Mouse (Mus musculus) liver, embryonic 12.5 days (tissue): Measurements from ENCODE around the gene Gm14214. TPM values are rescaled to one million over a fixed set of nuclear protein-coding genes. Genes with fewer than 3 reads are reported as not detected.

ENCODE experiments used
- ATAC-seq: fragments of 200-750 bp; cut with Nextera tagmentation; 2 replicates; pipeline ENCODE4 v1.8.0; 2017; ENCODE audit warnings: moderate number of reproducible peaks, mild to moderate bottlenecking, moderate library complexity
- H3K27ac ChIP-seq: fragments of 300-500 bp; sonication (generic); 2 replicates; pipeline ENCODE4 v1.5.1; 2016; ENCODE audit warnings: mild to moderate bottlenecking
- H3K27me3 ChIP-seq: fragments of 300-500 bp; sonication (generic); replicated peaks from 2 replicates; pipeline ENCODE4 v1.6.1; 2016; ENCODE audit warnings: mild to moderate bottlenecking, moderate library complexity
- H3K36me3 ChIP-seq: fragments of 300-500 bp; sonication (generic); 2 replicates; pipeline ENCODE4 v1.6.1; 2016; ENCODE audit warnings: mild to moderate bottlenecking, moderate library complexity
- H3K4me1 ChIP-seq: fragments of 300-500 bp; sonication (generic); 2 replicates; pipeline ENCODE4 v1.6.1; 2016
- H3K4me2 ChIP-seq: fragments of 300-500 bp; sonication (generic); 2 replicates; pipeline ENCODE4 v1.6.1; 2016; ENCODE audit warnings: mild to moderate bottlenecking, moderate library complexity
- H3K4me3 ChIP-seq: fragments of 300-500 bp; sonication (generic); 2 replicates; pipeline ENCODE4 v1.5.1; 2016; ENCODE audit warnings: mild to moderate bottlenecking, moderate library complexity
- H3K9ac ChIP-seq: fragments of 300-500 bp; sonication (generic); 2 replicates; pipeline ENCODE4 v1.6.1; 2016; ENCODE audit warnings: mild to moderate bottlenecking, moderate library complexity
- H3K9me3 ChIP-seq: fragments of 300-500 bp; sonication (generic); replicated peaks from 2 replicates; pipeline ENCODE4 v1.6.1; 2016; ENCODE audit warnings: mild to moderate bottlenecking, moderate library complexity
- WGBS: fragments of 180-500 bp; shearing (Covaris S2); methylation state at CpG from one replicate; pipeline ENCODE4 v1.1.7; 2016; ENCODE audit not compliant: insufficient replicate concordance; 5-methylcytosine and 5-hydroxymethylcytosine counted together
- polyA plus RNA-seq: library from polyadenylated mRNA; unstranded; fragments of >200 nt; fragmentation: Nextera tagmentation; extraction: Ambion mirVana; gene quantifications from 2 replicates; pipeline ENCODE4 v1.2.1, GENCODE M21; 2016

The Gm14214 gene
- polyA plus RNA-seq, 1 experiment from 2014 or later, result not detected

GRCm38 (mm10) chr2:154748383-154748782 lies 21.4 kb downstream of the Gm14214 start:
- no peak overlapping the region for H3K9ac ChIP-seq
- WGBS, result 66% methylated on average over 2 of the region's 2 CpGs
- peaks cover 10% of the 10 kb centered on the region; the same call in 1 of the 2 replicates for H3K27me3 ChIP-seq
- H3K36me3 ChIP-seq, result no peaks in the 10 kb centered on the region
- peaks cover 6% of the 10 kb centered on the region; the same call in 1 of the 2 replicates for H3K4me1 ChIP-seq
- ATAC-seq, result no peak
- H3K9me3 ChIP-seq, result peaks cover 3% of the 10 kb centered on the region; the same call in 1 of the 2 replicates
- no peak overlapping the region for H3K27ac ChIP-seq
- H3K4me3 ChIP-seq, result no peak overlapping the region
- no peak overlapping the region for H3K4me2 ChIP-seq

GRCm38 (mm10) chr2:154743915-154744314 lies 25.9 kb downstream of the Gm14214 start:
- ATAC-seq, result no peak
- H3K27ac ChIP-seq, result no peak overlapping the region
- no peak overlapping the region for H3K9ac ChIP-seq
- H3K4me1 ChIP-seq, result no peaks in the 10 kb centered on the region
- H3K27me3 ChIP-seq, result peaks cover 9% of the 10 kb centered on the region
- H3K9me3 ChIP-seq, result peaks cover 3% of the 10 kb centered on the region; the same call in 1 of the 2 replicates
- H3K4me3 ChIP-seq, result no peak overlapping the region
- no peak overlapping the region for H3K4me2 ChIP-seq
- no peaks in the 10 kb centered on the region for H3K36me3 ChIP-seq
- 66% methylated on average over 4 of the region's 4 CpGs for WGBS

GRCm38 (mm10) chr2:154742911-154743819 lies 26.7 kb downstream of the Gm14214 start:
- Histone ChIP-seq H3K27ac (no peak overlapping the region), H3K9me3 (no peaks in the 10 kb centered on the region), H3K9ac (no peak overlapping the region), H3K4me2 (no peak overlapping the region), H3K4me3 (no peak overlapping the region), H3K27me3 (peaks cover 9% of the 10 kb centered on the region), H3K4me1 (no peaks in the 10 kb centered on the region), H3K36me3 (no peaks in the 10 kb centered on the region)
- WGBS, result 67% methylated on average over 10 of the region's 10 CpGs
- ATAC-seq, result no peak

- H3K4me1 ChIP-seq, result no peaks in the 10 kb centered on the region
- WGBS, result 73% methylated on average over 5 of the region's 5 CpGs
- H3K36me3 ChIP-seq, result no peaks in the 10 kb centered on the region
- peaks cover 12% of the 10 kb centered on the region for H3K27me3 ChIP-seq
- no peak overlapping the region for H3K9ac ChIP-seq
- H3K27ac ChIP-seq, result no peak overlapping the region
- H3K4me2 ChIP-seq, result no peak overlapping the region
- no peaks in the 10 kb centered on the region for H3K9me3 ChIP-seq
- H3K4me3 ChIP-seq, result no peak overlapping the region
- no peak for ATAC-seq
Observed at GRCm38 (mm10) chr2:154738621-154739020, 31.2 kb downstream of the Gm14214 start.

GRCm38 (mm10) chr2:154735986-154736385 lies 33.8 kb downstream of the Gm14214 start:
- no peak overlapping the region for H3K9ac ChIP-seq
- no peak overlapping the region for H3K4me3 ChIP-seq
- peaks cover 16% of the 10 kb centered on the region; the same call in 1 of the 2 replicates for H3K27me3 ChIP-seq
- WGBS, result 44% methylated on average over 7 of the region's 7 CpGs
- no peak overlapping the region for H3K27ac ChIP-seq
- no peak overlapping the region for H3K4me2 ChIP-seq
- no peak for ATAC-seq
- H3K4me1 ChIP-seq, result no peaks in the 10 kb centered on the region
- H3K9me3 ChIP-seq, result no peaks in the 10 kb centered on the region
- no peaks in the 10 kb centered on the region for H3K36me3 ChIP-seq

GRCm38 (mm10) chr2:154735416-154735815 lies 34.4 kb downstream of the Gm14214 start:
- 67% methylated on average over 7 of the region's 7 CpGs for WGBS
- Histone ChIP-seq H3K4me2 (no peak overlapping the region), H3K4me1 (no peaks in the 10 kb centered on the region), H3K9ac (no peak overlapping the region), H3K4me3 (no peak overlapping the region), H3K27ac (no peak overlapping the region), H3K27me3 (peaks cover 16% of the 10 kb centered on the region; the same call in 1 of the 2 replicates), H3K36me3 (no peaks in the 10 kb centered on the region), H3K9me3 (no peaks in the 10 kb centered on the region)
- no peak for ATAC-seq

GRCm38 (mm10) chr2:154734977-154735376 lies 34.9 kb downstream of the Gm14214 start:
- H3K36me3 ChIP-seq, result no peaks in the 10 kb centered on the region
- ATAC-seq, result no peak
- H3K4me3 ChIP-seq, result no peak overlapping the region
- WGBS, result 62% methylated on average over 9 of the region's 9 CpGs
- no peaks in the 10 kb centered on the region for H3K9me3 ChIP-seq
- no peak overlapping the region for H3K9ac ChIP-seq
- no peak overlapping the region for H3K4me2 ChIP-seq
- H3K4me1 ChIP-seq, result no peaks in the 10 kb centered on the region
- H3K27me3 ChIP-seq, result peaks cover 16% of the 10 kb centered on the region; the same call in 1 of the 2 replicates
- H3K27ac ChIP-seq, result no peak overlapping the region

GRCm38 (mm10) chr2:154732503-154733141 lies 37.2 kb downstream of the Gm14214 start:
- Histone ChIP-seq H3K4me3 (no peak overlapping the region), H3K36me3 (no peaks in the 10 kb centered on the region), H3K4me1 (no peaks in the 10 kb centered on the region), H3K27ac (no peak overlapping the region), H3K4me2 (no peak overlapping the region), H3K27me3 (peaks cover 20% of the 10 kb centered on the region; the same call in 1 of the 2 replicates), H3K9ac (no peak overlapping the region), H3K9me3 (no peaks in the 10 kb centered on the region)
- no peak for ATAC-seq
- WGBS, result 30% methylated on average over 9 of the region's 9 CpGs

GRCm38 (mm10) chr2:154731916-154732315 lies 37.9 kb downstream of the Gm14214 start:
- peaks cover 20% of the 10 kb centered on the region; the same call in 1 of the 2 replicates for H3K27me3 ChIP-seq
- H3K9me3 ChIP-seq, result no peaks in the 10 kb centered on the region
- no peaks in the 10 kb centered on the region for H3K4me1 ChIP-seq
- no peak overlapping the region for H3K4me3 ChIP-seq
- no peak overlapping the region for H3K4me2 ChIP-seq
- H3K27ac ChIP-seq, result no peak overlapping the region
- no peaks in the 10 kb centered on the region for H3K36me3 ChIP-seq
- no peak overlapping the region for H3K9ac ChIP-seq
- 46% methylated on average over 2 of the region's 2 CpGs for WGBS
- ATAC-seq, result no peak

- H3K27ac ChIP-seq, result no peak overlapping the region
- no peak overlapping the region for H3K4me3 ChIP-seq
- no peaks in the 10 kb centered on the region for H3K36me3 ChIP-seq
- H3K4me2 ChIP-seq, result no peak overlapping the region
- no peaks in the 10 kb centered on the region for H3K4me1 ChIP-seq
- no peak for ATAC-seq
- H3K9ac ChIP-seq, result no peak overlapping the region
- peaks cover 20% of the 10 kb centered on the region; the same call in 1 of the 2 replicates for H3K27me3 ChIP-seq
- no peaks in the 10 kb centered on the region for H3K9me3 ChIP-seq
- WGBS, result 68% methylated on average over 3 of the region's 3 CpGs
Observed at GRCm38 (mm10) chr2:154730841-154731240, 39.0 kb downstream of the Gm14214 start.

GRCm38 (mm10) chr2:154729737-154730136 lies 40.1 kb downstream of the Gm14214 start:
- 51% methylated on average over 3 of the region's 3 CpGs for WGBS
- Histone ChIP-seq H3K27me3 (peaks cover 19% of the 10 kb centered on the region; the same call in 1 of the 2 replicates), H3K4me2 (no peak overlapping the region), H3K36me3 (no peaks in the 10 kb centered on the region), H3K9me3 (no peaks in the 10 kb centered on the region), H3K4me3 (no peak overlapping the region), H3K9ac (no peak overlapping the region), H3K27ac (no peak overlapping the region), H3K4me1 (no peaks in the 10 kb centered on the region)
- ATAC-seq, result no peak

GRCm38 (mm10) chr2:154723473-154723872 lies 46.4 kb downstream of the Gm14214 start:
- H3K27ac ChIP-seq, result no peak overlapping the region
- H3K9me3 ChIP-seq, result no peaks in the 10 kb centered on the region
- no peaks in the 10 kb centered on the region for H3K4me1 ChIP-seq
- ATAC-seq, result no peak
- H3K4me3 ChIP-seq, result no peak overlapping the region
- H3K27me3 ChIP-seq, result peaks cover 25% of the 10 kb centered on the region
- no peaks in the 10 kb centered on the region for H3K36me3 ChIP-seq
- no peak overlapping the region for H3K9ac ChIP-seq
- H3K4me2 ChIP-seq, result no peak overlapping the region
- 59% methylated on average over 4 of the region's 4 CpGs for WGBS
